Mouse (Mus musculus) heart, embryonic 15.5 days (tissue): Measurements from ENCODE around the gene Ubqln2. TPM values are rescaled to one million over a fixed set of nuclear protein-coding genes. Genes with fewer than 3 reads are reported as not detected.

Experiments used
- polyA plus RNA-seq: library from polyadenylated mRNA; unstranded; fragments of >200 nt; fragmentation: Nextera tagmentation; extraction: Ambion mirVana; gene quantifications from 2 replicates; pipeline ENCODE4 v1.2.1, GENCODE M21; 2015

Gene Ubqln2
- polyA plus RNA-seq, 1 experiment from 2014 or later = 9.5 TPM

Other genes with a start within 250 kb of the Ubqln2 start
- not detected in 2 replicates for gene Cypt3, start 60.4 kb downstream of the Ubqln2 start, polyA plus RNA-seq
- 4.5 and 5.1 TPM in 2 replicates for gene Kctd12b, start 198.2 kb downstream of the Ubqln2 start, polyA plus RNA-seq
- 73.7 and 75.6 TPM in 2 replicates for gene Nbdy, start 225.4 kb downstream of the Ubqln2 start, polyA plus RNA-seq